In genomic region chr6:87882816-87883215, GRCm38 (mm10) we compare ENCODE assay signal across 10 mouse cellular contexts. TPM values are rescaled to one million over a fixed set of nuclear protein-coding genes. Genes with fewer than 3 reads are reported as not detected.
A peak's percentile ranks its signal among the peaks of the same experiment; 100 is the strongest.
DNase-seq lines count a peak whose midpoint lies in the region; ATAC-seq and TF ChIP-seq lines count a peak whose summit lies in the region.
"Had no signal": no experiment of that assay in that cellular context is flagged by ENCODE, and none has a peak within 500 bp of the region (broad histone marks: within the 10 kb centered on the region; RNA-seq: fewer than 3 reads in every experiment).

No protein-coding gene starts in this region.

- no peak overlapping the region for H3K4me2 ChIP-seq in hindbrain, embryonic 12.5 days (replicated peaks)
- no peak overlapping the region for H3K4me2 ChIP-seq in liver, postnatal 0 days (ENCODE audit: low read depth, low read length)
- H3K4me2 ChIP-seq: heart, embryonic 15.5 days had no signal

- TF ChIP-seq CTCF in liver, postnatal 0 days (IDR thresholded peaks at IDR 0.05; ENCODE audit: low read depth): no peak

- H3K36me3 ChIP-seq in hindbrain, embryonic 12.5 days: no peaks in the 10 kb centered on the region
- H3K36me3 ChIP-seq in hindbrain, embryonic 10.5 days: no peaks in the 10 kb centered on the region
- no peaks in the 10 kb centered on the region for H3K36me3 ChIP-seq in liver, postnatal 0 days (replicated peaks; ENCODE audit: insufficient read depth, low read length)
- H3K36me3 ChIP-seq: heart, embryonic 15.5 days had no signal

- H3K27me3 ChIP-seq in hindbrain, embryonic 12.5 days: no peaks in the 10 kb centered on the region
- no peaks in the 10 kb centered on the region for H3K27me3 ChIP-seq in hindbrain, embryonic 10.5 days (ENCODE audit: insufficient read depth, poor library complexity, severe bottlenecking)
- H3K27me3 ChIP-seq in liver, postnatal 0 days (ENCODE audit: insufficient read depth, low read length): no peaks in the 10 kb centered on the region
- H3K27me3 ChIP-seq: heart, embryonic 15.5 days had no signal

- no peak overlapping the region for H3K27ac ChIP-seq in hindbrain, embryonic 12.5 days
- no peak overlapping the region for H3K27ac ChIP-seq in hindbrain, embryonic 10.5 days
- H3K27ac ChIP-seq in liver, postnatal 0 days (ENCODE audit: low read depth): no peak overlapping the region
- H3K27ac ChIP-seq: heart, embryonic 15.5 days; liver, embryonic 14.5 days had no signal

- H3K9me3 ChIP-seq in hindbrain, embryonic 12.5 days (replicated peaks): no peaks in the 10 kb centered on the region
- H3K9me3 ChIP-seq in hindbrain, embryonic 10.5 days: no peaks in the 10 kb centered on the region
- no peaks in the 10 kb centered on the region for H3K9me3 ChIP-seq in liver, postnatal 0 days (ENCODE audit: low read length)
- H3K9me3 ChIP-seq: heart, embryonic 15.5 days had no signal

- DNase-seq in hindbrain, embryonic 10.5 days (ENCODE audit: low spot score): no peak
- peak; percentile 44 for DNase-seq in adipocyte (ENCODE audit: low spot score)
- DNase-seq in left cerebral cortex, postnatal 4 days: peak; percentile 63
- DNase-seq in neural tube, embryonic 10.5 days (ENCODE audit: extremely low spot score, low spot score): no peak
- DNase-seq in B cell, adult 2 months: no peak
- DNase-seq in liver, postnatal 0 days: no peak

- no peak for TF ChIP-seq EP300 in liver, postnatal 0 days (IDR thresholded peaks at IDR 0.05; ENCODE audit: low read depth)

- 57% methylated on average over 4 of the region's 4 CpGs for WGBS in hindbrain, embryonic 12.5 days
- 68% methylated on average over 4 of the region's 4 CpGs for whole genome bisulfite sequencing in hindbrain, embryonic 10.5 days
- WGBS in liver, postnatal 0 days (ENCODE audit: insufficient replicate concordance): 56% methylated on average over 4 of the region's 4 CpGs

- H3K9ac ChIP-seq in hindbrain, embryonic 12.5 days: 0 out of 2 replicates have a peak overlapping the region, but pooled peaks have one; percentile 8
- H3K9ac ChIP-seq in liver, postnatal 0 days (replicated peaks): no peak overlapping the region
- H3K9ac ChIP-seq: heart, embryonic 15.5 days; liver, embryonic 14.5 days had no signal

- H3K4me3 ChIP-seq in hindbrain, embryonic 12.5 days: no peak overlapping the region
- H3K4me3 ChIP-seq in hindbrain, embryonic 10.5 days: no peak overlapping the region
- H3K4me3 ChIP-seq in liver, postnatal 0 days (ENCODE audit: low read depth, low read length): no peak overlapping the region
- H3K4me3 ChIP-seq: heart, embryonic 15.5 days had no signal

- intact Hi-C loops in left cerebral cortex, postnatal 4 days (cut with DNase I): no loop called here

- H3K4me1 ChIP-seq in hindbrain, embryonic 12.5 days: no peaks in the 10 kb centered on the region
- H3K4me1 ChIP-seq in hindbrain, embryonic 10.5 days (replicated peaks): peaks cover 6% of the 10 kb centered on the region; the same call in 1 of the 2 replicates
- peaks cover 17% of the 10 kb centered on the region for H3K4me1 ChIP-seq in liver, postnatal 0 days (ENCODE audit: insufficient read depth)

- no peak for ATAC-seq in hindbrain, embryonic 12.5 days (ENCODE audit: low FRiP score)
- ATAC-seq in granulocyte monocyte progenitor cell, adult 5-6 weeks (replicated peaks; ENCODE audit: poor library complexity, severe bottlenecking): peak; percentile 40
- no peak for ATAC-seq in liver, postnatal 0 days

RNA-seq across cellular contexts. Expression of gene Copg1, which starts 4.8 kb away (rescaled TPM):
- polyA plus RNA-seq in hindbrain, embryonic 12.5 days (2016; fragmentation: Nextera tagmentation; extraction: Ambion mirVana): 165 TPM in 2 replicates
- 155 and 159 TPM in 2 replicates for polyA plus RNA-seq in hindbrain, embryonic 10.5 days (2016; fragmentation: Nextera tagmentation; extraction: Ambion mirVana)
- 70.5 and 86.1 TPM in 2 replicates for total RNA-seq in granulocyte monocyte progenitor cell, adult 5-6 weeks (2014; fragmentation: Nextera tagmentation)
- total RNA-seq in granulocyte monocyte progenitor cell, adult 5-6 weeks (2017): 73.9 and 78.5 TPM in 2 replicates
- total RNA-seq in left cerebral cortex, postnatal 4 days (2021): 100 to 1,000 TPM; 158 to 172 TPM
- polyA plus RNA-seq in liver, postnatal 0 days (2015; fragmentation: Nextera tagmentation; extraction: Ambion mirVana): 30.4 and 35.3 TPM in 2 replicates

RNA-seq across cellular contexts. Expression of gene Hmces, which starts 30.9 kb away (rescaled TPM):
- 43.7 and 45.2 TPM in 2 replicates for polyA plus RNA-seq in hindbrain, embryonic 12.5 days (2016; fragmentation: Nextera tagmentation; extraction: Ambion mirVana)
- 49.7 and 57.0 TPM in 2 replicates for polyA plus RNA-seq in hindbrain, embryonic 10.5 days (2016; fragmentation: Nextera tagmentation; extraction: Ambion mirVana)
- total RNA-seq in granulocyte monocyte progenitor cell, adult 5-6 weeks (2014; fragmentation: Nextera tagmentation): 21.8 and 30.2 TPM in 2 replicates
- total RNA-seq in granulocyte monocyte progenitor cell, adult 5-6 weeks (2017): 23.2 and 27.3 TPM in 2 replicates
- 10 to 100 TPM; 37.3 to 39.7 TPM for total RNA-seq in left cerebral cortex, postnatal 4 days (2021)
- polyA plus RNA-seq in liver, postnatal 0 days (2015; fragmentation: Nextera tagmentation; extraction: Ambion mirVana): 12.4 and 12.5 TPM in 2 replicates

RNA-seq across cellular contexts. Expression of gene Cnbp, which starts 31.9 kb away (rescaled TPM):
- polyA plus RNA-seq in hindbrain, embryonic 12.5 days (2016; fragmentation: Nextera tagmentation; extraction: Ambion mirVana): 793 and 799 TPM in 2 replicates
- 1,080 and 1,309 TPM in 2 replicates for polyA plus RNA-seq in hindbrain, embryonic 10.5 days (2016; fragmentation: Nextera tagmentation; extraction: Ambion mirVana)
- 481 and 528 TPM in 2 replicates for total RNA-seq in granulocyte monocyte progenitor cell, adult 5-6 weeks (2014; fragmentation: Nextera tagmentation)
- total RNA-seq in granulocyte monocyte progenitor cell, adult 5-6 weeks (2017): 1,031 and 1,136 TPM in 2 replicates
- 100 to 1,000 TPM; 219 to 224 TPM for total RNA-seq in left cerebral cortex, postnatal 4 days (2021)
- 445 and 452 TPM in 2 replicates for polyA plus RNA-seq in liver, postnatal 0 days (2015; fragmentation: Nextera tagmentation; extraction: Ambion mirVana)

RNA-seq across cellular contexts. Expression of gene Isy1, which starts 44.2 kb away (rescaled TPM):
- polyA plus RNA-seq in hindbrain, embryonic 12.5 days (2016; fragmentation: Nextera tagmentation; extraction: Ambion mirVana): 47.4 and 52.7 TPM in 2 replicates
- polyA plus RNA-seq in hindbrain, embryonic 10.5 days (2016; fragmentation: Nextera tagmentation; extraction: Ambion mirVana): 50.7 and 68.0 TPM in 2 replicates
- total RNA-seq in granulocyte monocyte progenitor cell, adult 5-6 weeks (2014; fragmentation: Nextera tagmentation): 58.9 and 61.0 TPM in 2 replicates
- total RNA-seq in granulocyte monocyte progenitor cell, adult 5-6 weeks (2017): 108 and 127 TPM in 2 replicates
- 10 to 100 TPM; 29.1 to 30.1 TPM for total RNA-seq in left cerebral cortex, postnatal 4 days (2021)
- 19.7 and 19.8 TPM in 2 replicates for polyA plus RNA-seq in liver, postnatal 0 days (2015; fragmentation: Nextera tagmentation; extraction: Ambion mirVana)

RNA-seq across cellular contexts. Expression of gene Gm45140, which starts 47.2 kb away (rescaled TPM):
- polyA plus RNA-seq in hindbrain, embryonic 12.5 days (2016; fragmentation: Nextera tagmentation; extraction: Ambion mirVana): 4.1 and 5.0 TPM in 2 replicates
- 0.77 and 1.7 TPM in 2 replicates for polyA plus RNA-seq in hindbrain, embryonic 10.5 days (2016; fragmentation: Nextera tagmentation; extraction: Ambion mirVana)
- total RNA-seq in granulocyte monocyte progenitor cell, adult 5-6 weeks (2014; fragmentation: Nextera tagmentation): 2.2 and 5.6 TPM in 2 replicates
- 11.6 and 14.3 TPM in 2 replicates for total RNA-seq in granulocyte monocyte progenitor cell, adult 5-6 weeks (2017)
- 1 to 10 TPM; 3.7 to 4.0 TPM for total RNA-seq in left cerebral cortex, postnatal 4 days (2021)
- polyA plus RNA-seq in liver, postnatal 0 days (2015; fragmentation: Nextera tagmentation; extraction: Ambion mirVana): 2.8 and 3.2 TPM in 2 replicates

Comparison
In these comparisons a context has a peak if more than half of its experiments do, and no peak if none do; other contexts are left out.
1. DNase-seq: peak in adipocyte (single experiment) and left cerebral cortex, postnatal 4 days (single experiment); none in hindbrain, embryonic 10.5 days (single experiment), neural tube, embryonic 10.5 days (single experiment), B cell, adult 2 months (0 of 2) and liver, postnatal 0 days (single experiment).